Mouse (Mus musculus): ENCODE measurements around the gene Gpcpd1. TPM values are rescaled to one million over a fixed set of nuclear protein-coding genes. Genes with fewer than 3 reads are reported as not detected.

Gpcpd1 gene
- polyA plus RNA-seq, 1 experiment from 2014 or later: 62.3 TPM

- no peak for ATAC-seq (ENCODE audit: low FRiP score, low read depth)
- no peaks in the 10 kb centered on the region for H3K4me1 ChIP-seq
- no peak overlapping the region for H3K4me3 ChIP-seq
- no peaks in the 10 kb centered on the region for H3K36me3 ChIP-seq
- WGBS: 86% methylated on average over 7 of the region's 7 CpGs
- no peak overlapping the region for H3K27ac ChIP-seq (replicated peaks)
- no peak overlapping the region for H3K4me2 ChIP-seq (replicated peaks)
- no peak overlapping the region for H3K9ac ChIP-seq (replicated peaks)
- H3K9me3 ChIP-seq: no peaks in the 10 kb centered on the region
- no peaks in the 10 kb centered on the region for H3K27me3 ChIP-seq
These were observed 90.0 kb downstream of the Gpcpd1 start for GRCm38 (mm10) chr2:132497412-132498135.

GRCm38 (mm10) chr2:132493184-132493583 lies 94.3 kb downstream of the Gpcpd1 start:
- Histone ChIP-seq H3K4me1 (no peaks in the 10 kb centered on the region), H3K9me3 (no peaks in the 10 kb centered on the region), H3K27ac (replicated peaks) (no peak overlapping the region), H3K4me3 (no peak overlapping the region), H3K9ac (replicated peaks) (no peak overlapping the region), H3K4me2 (replicated peaks) (no peak overlapping the region), H3K27me3 (no peaks in the 10 kb centered on the region), H3K36me3 (no peaks in the 10 kb centered on the region)
- no peak for ATAC-seq (ENCODE audit: low FRiP score, low read depth)
- 87% methylated on average over 4 of the region's 4 CpGs for WGBS

- H3K4me1 ChIP-seq: no peaks in the 10 kb centered on the region
- no peak overlapping the region for H3K9ac ChIP-seq (replicated peaks)
- no peak for ATAC-seq (ENCODE audit: low FRiP score, low read depth)
- H3K9me3 ChIP-seq: no peaks in the 10 kb centered on the region
- no peak overlapping the region for H3K4me2 ChIP-seq (replicated peaks)
- WGBS: 0% methylated on average over 1 of the region's 1 CpGs
- no peak overlapping the region for H3K4me3 ChIP-seq
- H3K27ac ChIP-seq (replicated peaks): no peak overlapping the region
- no peaks in the 10 kb centered on the region for H3K36me3 ChIP-seq
- H3K27me3 ChIP-seq: 0 out of 2 replicates have a peak, but pooled peaks cover 7% of the 10 kb centered on the region
These were observed 102.1 kb downstream of the Gpcpd1 start for GRCm38 (mm10) chr2:132485454-132485853.

- H3K27ac ChIP-seq (replicated peaks): no peak overlapping the region
- WGBS: 70% methylated on average over 3 of the region's 3 CpGs
- H3K4me2 ChIP-seq (replicated peaks): no peak overlapping the region
- H3K9me3 ChIP-seq: no peaks in the 10 kb centered on the region
- no peaks in the 10 kb centered on the region for H3K36me3 ChIP-seq
- no peak overlapping the region for H3K4me3 ChIP-seq
- H3K4me1 ChIP-seq: no peaks in the 10 kb centered on the region
- no peak overlapping the region for H3K9ac ChIP-seq (replicated peaks)
- no peak for ATAC-seq (ENCODE audit: low FRiP score, low read depth)
- H3K27me3 ChIP-seq: 0 out of 2 replicates have a peak, but pooled peaks cover 7% of the 10 kb centered on the region
These were observed 106.0 kb downstream of the Gpcpd1 start for GRCm38 (mm10) chr2:132481547-132481946.

Other genes starting within 250 kb of the Gpcpd1 start
- 1.5 and 2.0 TPM in 2 replicates for gene Prokr2, start 202.3 kb downstream of the Gpcpd1 start, polyA plus RNA-seq (2016; fragmentation: Nextera tagmentation; extraction: Ambion mirVana)
- gene Shld1, start 99.2 kb upstream of the Gpcpd1 start, polyA plus RNA-seq (2016; fragmentation: Nextera tagmentation; extraction: Ambion mirVana): 19.2 and 20.6 TPM in 2 replicates
- gene Chgb, start 193.5 kb upstream of the Gpcpd1 start, polyA plus RNA-seq (2016; fragmentation: Nextera tagmentation; extraction: Ambion mirVana): 42.9 and 50.2 TPM in 2 replicates
- 30.5 and 33.8 TPM in 2 replicates for gene Trmt6, start 228.3 kb upstream of the Gpcpd1 start, polyA plus RNA-seq (2016; fragmentation: Nextera tagmentation; extraction: Ambion mirVana)
- 18.8 and 18.9 TPM in 2 replicates for gene Mcm8, start 228.4 kb upstream of the Gpcpd1 start, polyA plus RNA-seq (2016; fragmentation: Nextera tagmentation; extraction: Ambion mirVana)

Data from midbrain, embryonic 12.5 days (tissue).